Comparison of ENCODE assay signal across 8 mouse cellular contexts in the genomic region with DNA sequence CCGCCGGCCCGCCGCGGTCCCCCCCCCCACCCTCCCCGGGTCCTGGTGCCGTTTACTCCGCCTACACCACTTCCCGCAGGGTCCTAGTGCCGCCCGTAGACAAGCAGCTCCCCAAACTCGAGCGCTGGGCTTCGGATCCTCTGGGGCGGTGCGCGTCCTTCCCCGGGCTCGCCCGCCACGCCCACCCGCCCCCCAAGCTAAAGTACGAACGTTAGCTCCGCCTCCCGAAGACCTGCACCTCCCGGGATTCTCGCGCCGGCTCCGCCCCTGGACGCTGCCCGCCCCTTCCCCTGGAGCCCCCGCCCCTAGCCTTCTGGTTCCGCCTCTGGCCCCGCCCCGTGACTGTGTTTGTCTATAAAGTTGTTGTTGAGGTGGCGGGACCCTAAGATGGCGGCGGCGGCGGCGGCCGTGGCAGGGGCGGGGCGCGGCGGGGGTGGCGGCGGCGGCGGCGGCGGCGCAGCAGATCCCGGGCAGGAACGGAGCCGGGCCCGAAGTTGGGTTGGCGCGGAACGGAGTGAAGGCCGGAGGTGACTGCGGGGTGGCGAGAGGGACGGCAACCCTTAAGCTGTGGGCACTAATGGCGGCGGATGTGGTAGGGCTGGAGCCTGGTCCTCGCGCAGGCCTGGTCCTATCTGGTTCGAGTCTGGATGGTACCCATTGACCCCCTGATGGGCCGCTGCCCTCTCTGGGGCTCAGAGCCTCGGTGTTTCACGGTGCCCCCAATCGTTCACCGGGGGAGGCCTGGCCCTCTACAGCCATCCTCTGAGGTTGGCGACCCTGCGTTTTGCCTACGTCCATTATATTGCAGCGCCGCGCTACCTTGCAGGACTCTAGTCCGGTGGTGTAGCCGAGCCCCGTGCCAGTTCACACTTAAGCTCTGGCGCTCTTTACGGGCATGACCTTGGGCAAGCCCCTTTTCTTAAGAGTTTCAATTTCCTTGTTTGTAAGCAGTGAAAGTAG. TPM values are rescaled to one million over a fixed set of nuclear protein-coding genes. Genes with fewer than 3 reads are reported as not detected.
DNase-seq lines count a peak whose midpoint lies in the region; ATAC-seq lines count a peak whose summit lies in the region.

A gene (minus strand): TSS at position 198 of the 960 bp plus-strand sequence.
A gene (plus strand): TSS at position 363 of the 960 bp plus-strand sequence.

- H3K36me3 ChIP-seq in intestine, embryonic 14.5 days (ENCODE audit: control insufficient read depth, insufficient read depth, low read length), result peaks cover 44% of the 10 kb centered on the region

- DNase-seq in adrenal gland, adult (ENCODE audit: inconsistent age in 2 of 2, low spot score in 1 of 2), result peak; percentile 93 to 98
- peak; percentile 98 for DNase-seq in embryo, embryonic 10.5 days (ENCODE audit: low spot score)
- peak; percentile 96 for DNase-seq in gastrocnemius, postnatal 25 days
- peak; percentile 100 for DNase-seq in intestine, embryonic 14.5 days (ENCODE audit: low spot score)
- DNase-seq in left cerebral cortex, postnatal 14 days (ENCODE audit: low spot score in 2 of 2), result peak; percentile 93 to 95
- peak; percentile 99 for DNase-seq in mesoderm, embryonic 11.5 days (ENCODE audit: low read depth, low spot score)
- peak; percentile 90 to 93 for DNase-seq in right cerebral cortex, postnatal 36 days (ENCODE audit: low spot score in 2 of 2)
- peak; percentile 97 for DNase-seq in yolk sac, embryonic 10.5 days (ENCODE audit: low spot score)

- peak within 1 kb of the TSS; percentile 94 for H3K9ac ChIP-seq in intestine, embryonic 14.5 days (ENCODE audit: low read length)

- no peaks in the 10 kb centered on the region for H3K9me3 ChIP-seq in intestine, embryonic 14.5 days (ENCODE audit: control insufficient read depth, low read length)

- peak within 1 kb of the TSS; percentile 82 for H3K27ac ChIP-seq in intestine, embryonic 14.5 days (ENCODE audit: low read depth)

- H3K4me3 ChIP-seq in intestine, embryonic 14.5 days (ENCODE audit: low read depth, low read length), result peak within 1 kb of the TSS; percentile 78

- peak within 1 kb of the TSS; percentile 99 for H3K4me2 ChIP-seq in intestine, embryonic 14.5 days (ENCODE audit: low read length)

- ATAC-seq in intestine, embryonic 14.5 days (replicated peaks; ENCODE audit: low FRiP score, low TSS enrichment, low read depth), result peak; percentile 92

- WGBS in intestine, embryonic 14.5 days, result under 1% methylated on average over 70 of the region's 87 CpGs

- intact Hi-C loops in left cerebral cortex, postnatal 14 days (cut with DNase I), result no loop called here

- no peaks in the 10 kb centered on the region for H3K27me3 ChIP-seq in intestine, embryonic 14.5 days (replicated peaks; ENCODE audit: control insufficient read depth, insufficient read depth, low read length)

- peaks cover 23% of the 10 kb centered on the region for H3K4me1 ChIP-seq in intestine, embryonic 14.5 days (replicated peaks; ENCODE audit: control insufficient read depth, insufficient read depth, low read length)

RNA-seq across cellular contexts. Expression of the first gene that starts in this region (rescaled TPM):
- total RNA-seq in gastrocnemius, postnatal 25 days (2021), result 100 to 1,000 TPM; 473 to 502 TPM
- 170 and 173 TPM in 2 replicates for polyA plus RNA-seq in intestine, embryonic 14.5 days (2014; fragmentation: Nextera tagmentation; extraction: Ambion mirVana)
- total RNA-seq in left cerebral cortex, postnatal 14 days (2021), result 100 to 1,000 TPM; 168 to 192 TPM

RNA-seq across cellular contexts. Expression of the second gene that starts in this region (rescaled TPM):
- 10 to 100 TPM; 32.1 to 33.5 TPM for total RNA-seq in gastrocnemius, postnatal 25 days (2021)
- 34.2 and 41.2 TPM in 2 replicates for polyA plus RNA-seq in intestine, embryonic 14.5 days (2014; fragmentation: Nextera tagmentation; extraction: Ambion mirVana)
- 10 to 100 TPM; 60.8 to 63.3 TPM for total RNA-seq in left cerebral cortex, postnatal 14 days (2021)

Comparison
In these comparisons a context has a peak if more than half of its experiments do, and no peak if none do; other contexts are left out.
1. Peak in every context shown above with its lines: DNase-seq, ATAC-seq, H3K4me3 ChIP-seq and H3K27ac ChIP-seq.